Mouse (Mus musculus) E14TG2a.4 (cell line): Measurements from ENCODE around the gene Kif2c.

Experiments
- CTCF ChIP-seq: conservative IDR thresholded peaks from 2 replicates; pipeline ENCODE4 v1.5.1; 2014; ENCODE audit warnings: low read length
- NANOG ChIP-seq: IDR thresholded peaks from 2 replicates; pipeline ENCODE4 v1.6.1; 2014; ENCODE audit warnings: borderline replicate concordance, low read length, mixed read lengths
- POU5F1 ChIP-seq: IDR thresholded peaks from 2 replicates; pipeline ENCODE4 v1.6.1; 2014; ENCODE audit warnings: low read length, borderline replicate concordance

- TF ChIP-seq CTCF (no peak), NANOG (no peak), POU5F1 (no peak)
Measured at GRCm38 (mm10) chr4:117125910-117126674, 56.3 kb downstream of the Kif2c start.
